Mouse (Mus musculus) ES-Bruce4 (cell line): ENCODE data around the gene Nlk. TPM values are rescaled to one million over a fixed set of nuclear protein-coding genes. Genes with fewer than 3 reads are reported as not detected.

ENCODE experiments used
- H3K27ac ChIP-seq: 2 replicates; pipeline ENCODE4 v1.5.1; 2012; ENCODE audit warnings: low read length, inconsistent platforms; ENCODE audit not compliant: insufficient read depth
- H3K27me3 ChIP-seq: 2 replicates; pipeline ENCODE4 v1.6.1; 2012; ENCODE audit warnings: mild to moderate bottlenecking, low read length, inconsistent platforms; ENCODE audit not compliant: control insufficient read depth, poor library complexity, insufficient read depth, severe bottlenecking
- H3K36me3 ChIP-seq: 2 replicates; pipeline ENCODE4 v1.6.1; 2012; ENCODE audit warnings: inconsistent platforms, mild to moderate bottlenecking, low read length, moderate library complexity; ENCODE audit not compliant: control insufficient read depth, poor library complexity, insufficient read depth, severe bottlenecking
- H3K4me1 ChIP-seq: one replicate; pipeline ENCODE4 v1.8.1; 2011; ENCODE audit warnings: low read length; ENCODE audit not compliant: control insufficient read depth, insufficient read depth
- H3K4me3 ChIP-seq: 2 replicates; pipeline ENCODE4 v1.5.1; 2011; ENCODE audit warnings: low read depth, mild to moderate bottlenecking, low read length
- H3K9ac ChIP-seq: 2 replicates; pipeline ENCODE4 v1.6.1; 2012; ENCODE audit warnings: low read depth, mild to moderate bottlenecking, inconsistent platforms; ENCODE audit not compliant: poor library complexity, severe bottlenecking
- H3K9me3 ChIP-seq: replicated peaks from 2 replicates; pipeline ENCODE4 v1.6.1; 2012; ENCODE audit warnings: mild to moderate bottlenecking, low read length, inconsistent platforms; ENCODE audit not compliant: control insufficient read depth, poor library complexity, insufficient read depth, severe bottlenecking
- CTCF ChIP-seq: IDR thresholded peaks from one replicate; pipeline ENCODE4 v1.8.1; 2011; ENCODE audit warnings: low read depth, low read length
- EP300 ChIP-seq: IDR thresholded peaks from 2 replicates; pipeline ENCODE4 v1.6.1; 2011; ENCODE audit warnings: low read depth, low read length; ENCODE audit not compliant: insufficient read depth
- POLR2A ChIP-seq: IDR thresholded peaks from one replicate; pipeline ENCODE4 v1.8.1; 2011; ENCODE audit warnings: low read length; ENCODE audit not compliant: insufficient read depth
- polyA plus RNA-seq: library from polyadenylated mRNA; stranded (reverse); fragments of >200 nt; gene quantifications from 2 replicates; pipeline ENCODE4 v1.2.4, GENCODE M21; 2011; ENCODE audit warnings: low read depth; ENCODE audit not compliant: missing spikeins, insufficient read depth, insufficient read length

Gene Nlk
- polyA plus RNA-seq, 1 experiment: 39.7 TPM

- H3K9me3 ChIP-seq: no peaks in the 10 kb centered on the region
- no peaks in the 10 kb centered on the region for H3K27me3 ChIP-seq
- no peaks in the 10 kb centered on the region for H3K4me1 ChIP-seq
- no peak overlapping the region for H3K4me3 ChIP-seq
- no peaks in the 10 kb centered on the region for H3K36me3 ChIP-seq
- no peak overlapping the region for H3K27ac ChIP-seq
- TF ChIP-seq POLR2A: no peak
- no peak for TF ChIP-seq CTCF
- no peak for TF ChIP-seq EP300
- no peak overlapping the region for H3K9ac ChIP-seq
Measured at GRCm38 (mm10) chr11:78724792-78725191, 27.6 kb upstream of the Nlk start.

DNA sequence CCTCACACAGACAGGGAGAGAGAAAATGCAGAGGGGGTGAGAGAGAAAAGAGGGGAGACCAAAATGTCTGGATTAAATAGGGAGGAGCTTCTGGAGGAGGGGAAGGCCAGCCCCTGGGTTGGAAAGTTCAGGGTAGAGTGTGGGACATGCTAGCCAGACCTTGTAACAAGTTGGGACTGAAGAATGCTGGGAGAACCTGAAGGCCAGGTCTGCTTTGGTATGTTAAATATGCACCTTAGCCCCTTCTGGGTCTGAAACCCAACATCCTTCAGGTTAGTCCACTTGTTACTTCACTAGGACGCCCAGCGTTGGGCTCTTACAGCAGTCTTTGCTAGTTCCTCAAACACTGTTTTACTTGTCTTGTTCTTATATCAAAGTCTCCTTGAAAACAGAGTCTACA lies 24.2 kb upstream of the Nlk start:
- no peaks in the 10 kb centered on the region for H3K4me1 ChIP-seq
- TF ChIP-seq EP300: no peak
- no peak for TF ChIP-seq POLR2A
- no peak for TF ChIP-seq CTCF
- H3K27me3 ChIP-seq: no peaks in the 10 kb centered on the region
- H3K9me3 ChIP-seq: no peaks in the 10 kb centered on the region
- H3K4me3 ChIP-seq: no peak overlapping the region
- H3K27ac ChIP-seq: no peak overlapping the region
- no peak overlapping the region for H3K9ac ChIP-seq
- no peaks in the 10 kb centered on the region for H3K36me3 ChIP-seq

DNA sequence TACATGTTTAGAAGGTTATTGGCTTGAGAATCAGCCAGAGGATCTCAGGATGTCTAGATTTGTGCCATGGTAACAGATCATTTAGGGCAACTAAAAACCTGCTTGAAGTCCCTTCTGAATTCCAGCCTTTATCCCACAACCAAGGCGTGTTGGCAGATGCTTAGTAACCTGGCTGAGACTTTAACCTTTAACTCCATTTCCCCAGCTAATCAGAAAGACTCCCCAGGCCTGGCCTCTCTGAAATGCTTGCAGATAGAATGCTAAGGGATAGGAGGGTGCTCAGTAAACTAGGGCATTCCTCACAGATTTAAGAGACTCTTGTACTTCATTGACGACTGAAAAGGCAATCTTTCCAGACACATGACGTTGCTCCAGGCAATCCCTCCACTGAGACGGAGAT lies 20.5 kb upstream of the Nlk start:
- H3K4me3 ChIP-seq: no peak overlapping the region
- no peaks in the 10 kb centered on the region for H3K36me3 ChIP-seq
- H3K9ac ChIP-seq: no peak overlapping the region
- TF ChIP-seq CTCF (no peak), POLR2A (no peak), EP300 (no peak)
- no peaks in the 10 kb centered on the region for H3K4me1 ChIP-seq
- H3K9me3 ChIP-seq: no peaks in the 10 kb centered on the region
- H3K27ac ChIP-seq: no peak overlapping the region
- H3K27me3 ChIP-seq: no peaks in the 10 kb centered on the region

DNA sequence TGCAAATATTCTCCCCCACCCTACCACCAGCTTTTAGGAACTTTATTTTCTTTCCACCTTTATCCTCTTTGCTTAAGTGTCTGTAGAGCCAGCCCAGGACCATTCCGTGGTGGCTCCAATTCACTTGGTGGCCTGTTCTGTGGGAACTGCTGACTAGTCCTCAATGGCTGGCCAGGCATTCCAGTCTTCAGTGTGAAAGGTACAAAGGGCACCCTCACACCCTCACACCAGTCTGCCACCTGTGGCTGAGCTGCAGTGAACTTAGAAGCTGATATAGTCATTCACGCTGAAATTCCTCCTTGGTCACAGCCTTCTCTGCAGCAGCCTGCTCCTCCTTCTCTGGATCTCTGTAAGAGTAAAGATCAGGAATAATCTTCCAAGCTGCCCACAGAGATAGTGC lies 11.5 kb upstream of the Nlk start:
- Histone ChIP-seq H3K4me1 (no peaks in the 10 kb centered on the region), H3K27ac (no peak overlapping the region), H3K4me3 (no peak overlapping the region), H3K9ac (no peak overlapping the region), H3K36me3 (no peaks in the 10 kb centered on the region), H3K9me3 (no peaks in the 10 kb centered on the region), H3K27me3 (no peaks in the 10 kb centered on the region)
- TF ChIP-seq CTCF: no peak
- no peak for TF ChIP-seq POLR2A
- no peak for TF ChIP-seq EP300

GRCm38 (mm10) chr11:78706026-78706425 lies 8.9 kb upstream of the Nlk start:
- H3K36me3 ChIP-seq: no peaks in the 10 kb centered on the region
- no peak overlapping the region for H3K4me3 ChIP-seq
- 0 out of 2 replicates have a peak, but pooled peaks cover 2% of the 10 kb centered on the region for H3K27me3 ChIP-seq
- H3K9me3 ChIP-seq: no peaks in the 10 kb centered on the region
- no peaks in the 10 kb centered on the region for H3K4me1 ChIP-seq
- H3K9ac ChIP-seq: no peak overlapping the region
- H3K27ac ChIP-seq: no peak overlapping the region
- no peak for TF ChIP-seq EP300
- no peak for TF ChIP-seq CTCF
- TF ChIP-seq POLR2A: no peak

DNA sequence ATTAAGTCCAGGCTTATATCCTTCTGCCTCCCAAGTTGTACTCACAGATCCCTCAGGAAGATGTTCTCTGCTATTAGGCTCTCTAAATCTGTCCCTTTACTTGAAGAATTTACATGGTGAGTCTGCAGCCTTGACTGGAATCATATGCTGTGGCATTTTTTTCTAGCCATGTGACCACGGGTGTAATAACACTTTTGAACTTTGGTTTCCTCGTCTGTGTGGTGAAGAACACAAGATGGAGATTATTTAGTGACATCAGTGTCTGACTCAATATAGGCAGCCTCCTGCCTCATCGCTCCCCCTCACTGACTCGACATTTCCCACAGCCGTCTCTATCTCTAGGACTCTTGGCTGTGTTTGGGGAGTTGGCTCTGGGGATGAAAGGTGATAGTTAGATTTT lies 5.9 kb upstream of the Nlk start:
- Histone ChIP-seq H3K27ac (no peak overlapping the region), H3K9ac (no peak overlapping the region), H3K4me1 (no peaks in the 10 kb centered on the region), H3K27me3 (0 out of 2 replicates have a peak, but pooled peaks cover 3% of the 10 kb centered on the region), H3K9me3 (no peaks in the 10 kb centered on the region), H3K36me3 (no peaks in the 10 kb centered on the region), H3K4me3 (no peak overlapping the region)
- TF ChIP-seq POLR2A: no peak
- TF ChIP-seq EP300: no peak
- TF ChIP-seq CTCF: no peak
